Mouse (Mus musculus) megakaryocyte, embryonic 14.5 days (primary cell): ENCODE measurements around the gene Cd160. TPM values are rescaled to one million over a fixed set of nuclear protein-coding genes. Genes with fewer than 3 reads are reported as not detected.

Source experiments
- H3K27me3 ChIP-seq: replicated peaks from 2 replicates; pipeline ENCODE3; 2012; ENCODE audit warnings: inconsistent platforms
- H3K36me3 ChIP-seq: replicated peaks from 2 replicates; pipeline ENCODE3; 2012; ENCODE audit warnings: low read length, inconsistent platforms, mixed read lengths
- H3K4me1 ChIP-seq: 2 replicates; pipeline ENCODE4 v1.6.1; 2012; ENCODE audit warnings: inconsistent platforms
- H3K4me3 ChIP-seq: replicated peaks from 2 replicates; pipeline ENCODE3; 2012; ENCODE audit warnings: moderate library complexity, mild to moderate bottlenecking, inconsistent platforms
- H3K9me3 ChIP-seq: 2 replicates; pipeline ENCODE4 v1.6.1; 2012; ENCODE audit warnings: inconsistent platforms
- FLI1 ChIP-seq: IDR thresholded peaks from 2 replicates; pipeline ENCODE4 v1.6.1; 2012; ENCODE audit warnings: low read length, inconsistent platforms, mixed read lengths
- GATA1 ChIP-seq: IDR thresholded peaks from 3 replicates; pipeline ENCODE4 v1.6.1; 2012; ENCODE audit warnings: mixed read lengths, low read length, inconsistent platforms, borderline replicate concordance
- polyA plus RNA-seq: library from polyadenylated mRNA; stranded (reverse); fragments of >175 nt; gene quantifications from 2 replicates; pipeline ENCODE4 v1.2.3, GENCODE M21; 2012; ENCODE audit warnings: low replicate concordance; ENCODE audit not compliant: insufficient read depth

Gene Cd160
- polyA plus RNA-seq, 1 experiment: not detected

DNA sequence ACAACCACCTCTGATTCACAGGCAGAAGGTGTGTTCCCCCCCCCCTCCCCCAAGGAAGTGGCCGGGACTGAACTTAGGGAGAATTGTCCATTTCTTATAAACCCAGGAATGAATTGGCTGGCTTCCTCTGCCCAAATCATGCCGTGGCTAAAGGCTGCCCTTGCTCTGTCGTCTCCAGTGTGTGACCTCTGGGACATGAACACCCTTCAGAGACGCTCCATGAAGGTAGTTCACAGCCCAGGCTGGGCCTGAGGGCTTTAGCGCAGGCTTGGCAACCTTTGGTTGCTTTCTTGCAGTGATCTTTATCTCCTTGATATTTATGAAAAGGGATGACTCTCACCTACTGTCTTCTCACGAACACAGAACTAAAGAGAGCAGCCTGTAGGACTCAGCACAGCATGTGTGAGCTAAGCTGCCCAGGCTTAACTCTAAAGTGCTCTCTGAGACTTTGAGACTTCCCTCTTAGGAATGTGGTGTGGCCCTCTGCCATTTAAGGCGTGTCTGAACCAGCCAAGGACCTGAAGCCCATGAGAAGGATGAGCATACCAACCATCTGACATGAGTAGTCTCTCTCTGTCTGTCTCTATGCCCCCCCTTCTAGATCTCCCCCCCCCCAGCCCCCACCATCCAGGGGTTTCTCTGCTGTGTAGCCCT, 15.4 kb downstream of the Cd160 start:
- Histone ChIP-seq H3K4me3 (no peak overlapping the region), H3K9me3 (peaks cover 9% of the 10 kb centered on the region), H3K27me3 (peaks cover 15% of the 10 kb centered on the region), H3K4me1 (peaks cover 21% of the 10 kb centered on the region), H3K36me3 (no peaks in the 10 kb centered on the region)
- TF ChIP-seq FLI1 (no peak), GATA1 (no peak)

DNA sequence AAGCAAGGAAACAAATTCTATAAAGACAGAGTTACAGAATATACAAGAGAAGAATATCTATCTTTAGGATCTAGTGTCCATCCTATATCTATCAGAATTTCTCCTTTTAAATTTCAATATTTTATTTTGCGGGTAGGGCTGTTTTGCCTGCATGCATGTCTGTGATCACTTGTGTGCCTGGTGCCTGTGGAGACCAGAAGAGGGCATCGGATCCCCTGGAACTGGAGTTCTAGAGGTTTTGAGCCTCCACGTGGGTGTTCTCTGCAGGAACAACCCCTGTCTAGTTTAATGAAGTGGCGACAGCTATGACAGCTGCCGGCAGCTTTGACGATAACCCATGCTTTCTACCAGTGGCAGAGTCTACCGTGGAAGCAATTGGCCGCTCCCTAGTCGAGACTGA, 16.0 kb downstream of the Cd160 start:
- H3K4me3 ChIP-seq: peak overlapping the region; percentile 89
- H3K36me3 ChIP-seq: no peaks in the 10 kb centered on the region
- H3K4me1 ChIP-seq: peaks cover 21% of the 10 kb centered on the region
- H3K27me3 ChIP-seq: peaks cover 15% of the 10 kb centered on the region
- TF ChIP-seq GATA1 (no peak), FLI1 (no peak)
- peaks cover 9% of the 10 kb centered on the region for H3K9me3 ChIP-seq

DNA sequence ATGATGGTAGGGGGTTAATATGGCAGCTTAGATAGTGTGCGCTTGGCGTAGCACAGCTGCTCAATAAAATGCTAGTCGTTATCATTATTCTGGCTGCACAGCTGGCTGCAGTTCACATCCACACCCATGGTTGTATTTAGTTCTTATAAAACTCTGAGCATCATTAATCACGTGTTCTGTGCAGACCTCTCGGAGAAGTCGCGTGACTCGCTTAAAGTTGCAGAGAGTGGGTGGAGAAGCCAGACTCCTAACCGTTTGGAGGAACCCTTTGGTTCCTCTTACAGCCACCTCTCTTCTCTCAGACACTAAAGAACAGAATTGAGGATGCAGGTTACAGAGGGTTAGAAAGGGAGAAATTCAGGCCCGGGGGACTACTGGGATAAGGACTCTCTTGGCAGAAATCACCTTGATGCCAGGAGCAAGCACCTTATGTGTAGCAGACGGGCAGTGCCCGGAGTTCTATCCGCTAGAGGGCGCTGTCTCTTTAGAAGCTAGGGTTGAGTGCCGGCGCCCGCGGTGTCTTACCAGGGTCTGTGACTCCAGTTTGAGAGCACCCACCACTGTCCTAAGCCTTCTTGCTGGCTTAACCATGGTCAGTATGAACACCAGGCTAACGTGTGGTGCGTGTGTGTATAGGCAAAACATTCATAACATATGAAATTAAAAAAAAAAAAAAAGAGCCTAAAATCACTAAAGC, 16.6 kb downstream of the Cd160 start:
- Histone ChIP-seq H3K36me3 (no peaks in the 10 kb centered on the region), H3K9me3 (peaks cover 6% of the 10 kb centered on the region), H3K27me3 (peaks cover 12% of the 10 kb centered on the region), H3K4me3 (peak overlapping the region; percentile 89), H3K4me1 (peaks cover 21% of the 10 kb centered on the region)
- no peak for TF ChIP-seq FLI1
- no peak for TF ChIP-seq GATA1

DNA sequence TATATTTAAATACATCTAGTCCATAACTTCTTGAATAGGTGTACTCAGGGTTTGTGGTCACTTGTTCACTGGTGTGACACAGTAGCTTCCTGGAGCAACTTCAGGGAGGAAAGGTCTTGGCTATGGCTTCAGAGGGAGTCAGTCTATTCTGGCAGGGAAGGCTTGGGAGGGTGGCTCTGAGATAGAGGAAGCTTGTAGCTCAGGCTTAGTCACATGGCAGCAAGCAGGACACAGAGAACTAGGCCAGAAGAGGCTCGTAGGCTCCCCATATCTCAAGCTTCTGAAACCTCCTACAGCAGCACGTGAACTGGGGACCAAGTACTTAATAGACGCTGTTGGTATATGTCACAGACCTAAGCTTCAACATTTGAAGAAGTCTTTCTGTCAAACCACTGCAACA, 17.9 kb downstream of the Cd160 start:
- Histone ChIP-seq H3K4me3 (no peak overlapping the region), H3K9me3 (peaks cover 3% of the 10 kb centered on the region; the same call in 1 of the 2 replicates), H3K4me1 (peaks cover 21% of the 10 kb centered on the region), H3K27me3 (peaks cover 7% of the 10 kb centered on the region), H3K36me3 (peaks cover 4% of the 10 kb centered on the region)
- no peak for TF ChIP-seq FLI1
- TF ChIP-seq GATA1: no peak

DNA sequence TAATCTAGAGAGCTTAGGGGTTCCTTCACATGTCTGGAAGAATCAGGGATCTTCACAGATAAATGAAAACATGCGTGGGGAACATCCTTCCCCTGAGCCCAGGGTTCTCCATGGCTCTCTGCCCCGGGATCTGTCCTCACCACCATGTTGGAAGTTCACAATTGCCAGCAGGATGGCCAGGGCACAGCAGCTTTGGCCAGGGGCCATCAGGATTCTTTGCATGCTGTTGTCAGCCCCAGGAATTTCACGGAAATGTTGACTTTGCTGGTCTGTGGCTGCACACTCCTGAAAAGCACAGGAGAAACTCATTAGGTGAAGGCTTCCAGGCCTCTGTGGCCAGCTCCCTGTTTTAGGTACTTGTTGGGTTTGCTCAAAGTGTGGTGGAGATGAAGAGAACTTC, 20.5 kb downstream of the Cd160 start:
- Histone ChIP-seq H3K36me3 (peaks cover 16% of the 10 kb centered on the region), H3K4me3 (no peak overlapping the region), H3K4me1 (peaks cover 13% of the 10 kb centered on the region), H3K27me3 (peaks cover 5% of the 10 kb centered on the region), H3K9me3 (peaks cover 3% of the 10 kb centered on the region; the same call in 1 of the 2 replicates)
- TF ChIP-seq GATA1: no peak
- TF ChIP-seq FLI1: no peak

DNA sequence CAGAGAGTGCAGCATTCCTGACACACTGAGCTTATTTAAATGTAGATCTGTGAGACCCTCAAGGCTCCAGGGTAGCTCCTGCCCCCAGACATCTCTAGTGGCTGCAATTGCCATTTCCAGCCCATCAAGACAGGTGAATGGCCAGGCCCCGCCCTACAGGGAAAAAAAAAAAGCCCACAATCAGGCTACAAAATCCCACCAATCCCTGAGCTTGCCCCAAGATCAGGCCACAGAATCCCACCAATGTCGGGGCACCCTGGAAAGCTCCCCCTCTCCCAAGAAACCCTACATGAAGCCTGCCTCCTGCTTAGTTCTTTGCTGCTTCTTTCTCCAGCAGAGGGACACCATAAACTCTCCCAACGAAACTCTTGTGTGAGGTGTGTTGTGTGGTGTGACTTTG, 21.0 kb downstream of the Cd160 start:
- Histone ChIP-seq H3K4me3 (no peak overlapping the region), H3K36me3 (peaks cover 16% of the 10 kb centered on the region), H3K4me1 (peaks cover 8% of the 10 kb centered on the region), H3K9me3 (peaks cover 3% of the 10 kb centered on the region; the same call in 1 of the 2 replicates), H3K27me3 (no peaks in the 10 kb centered on the region)
- TF ChIP-seq GATA1: no peak
- no peak for TF ChIP-seq FLI1

DNA sequence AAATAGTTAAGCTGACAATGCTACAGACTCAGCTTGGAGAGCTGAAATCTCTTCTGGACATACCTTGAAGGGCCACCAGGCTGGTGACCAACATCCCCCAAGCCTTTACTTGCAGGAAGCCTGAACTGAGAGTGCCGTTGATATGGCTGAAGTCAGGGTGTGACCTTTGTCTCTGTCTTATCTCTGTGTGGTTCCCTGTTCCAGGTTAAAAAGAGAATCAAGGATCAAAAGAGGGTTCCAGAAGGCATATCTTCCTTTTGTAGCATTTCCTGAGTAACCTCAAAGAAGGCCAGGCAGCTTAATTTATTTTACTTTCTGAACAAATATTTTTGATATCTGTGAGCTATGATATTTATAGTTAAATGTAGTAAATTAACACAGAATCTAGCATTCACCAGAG, 26.9 kb downstream of the Cd160 start:
- no peaks in the 10 kb centered on the region for H3K27me3 ChIP-seq
- no peak overlapping the region for H3K4me3 ChIP-seq
- peaks cover 2% of the 10 kb centered on the region; the same call in 1 of the 2 replicates for H3K9me3 ChIP-seq
- peaks cover 29% of the 10 kb centered on the region for H3K4me1 ChIP-seq
- peaks cover 28% of the 10 kb centered on the region for H3K36me3 ChIP-seq
- TF ChIP-seq FLI1 (no peak), GATA1 (no peak)

DNA sequence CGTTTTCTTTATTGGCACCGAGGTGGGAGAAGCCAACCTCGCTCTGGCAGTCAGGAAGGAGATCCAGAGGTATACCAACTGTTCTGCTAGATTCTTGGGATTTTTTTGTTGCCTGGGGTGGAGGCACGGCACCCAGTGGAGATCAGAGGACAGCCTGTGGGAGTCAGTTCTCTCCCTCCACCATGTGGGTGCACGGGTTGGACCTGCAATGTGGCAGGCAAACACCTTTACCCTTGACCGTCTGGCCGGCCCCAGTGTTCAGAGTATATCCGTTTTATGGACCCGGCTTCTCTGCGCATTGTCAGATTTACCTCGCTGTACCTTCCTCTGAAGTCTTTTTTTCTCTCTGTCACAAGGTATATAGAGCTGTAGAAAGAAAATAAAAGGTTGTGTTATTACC, 28.9 kb downstream of the Cd160 start:
- no peaks in the 10 kb centered on the region for H3K27me3 ChIP-seq
- no peaks in the 10 kb centered on the region for H3K9me3 ChIP-seq
- peaks cover 24% of the 10 kb centered on the region for H3K36me3 ChIP-seq
- TF ChIP-seq FLI1 (no peak), GATA1 (no peak)
- no peak overlapping the region for H3K4me3 ChIP-seq
- H3K4me1 ChIP-seq: peaks cover 31% of the 10 kb centered on the region

DNA sequence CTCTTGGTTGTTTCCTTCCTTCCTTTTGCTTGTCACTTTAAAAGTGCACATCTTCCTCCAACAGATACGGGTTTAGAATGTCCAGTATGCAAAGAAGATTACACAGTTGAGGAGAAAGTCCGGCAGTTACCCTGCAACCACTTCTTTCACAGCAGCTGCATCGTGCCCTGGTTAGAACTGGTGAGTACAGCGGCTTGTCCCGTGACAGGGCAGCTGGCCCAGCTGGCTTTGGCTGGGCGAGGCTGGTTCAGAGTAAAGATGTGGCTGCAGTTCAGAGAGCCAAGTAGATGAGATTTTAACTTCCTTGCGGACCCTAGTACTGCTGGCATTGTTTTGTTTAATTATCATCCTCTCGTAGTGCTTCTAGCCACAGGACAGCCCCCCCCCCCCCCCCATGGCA, 40.6 kb downstream of the Cd160 start:
- no peaks in the 10 kb centered on the region for H3K27me3 ChIP-seq
- TF ChIP-seq FLI1 (no peak), GATA1 (no peak)
- peaks cover 23% of the 10 kb centered on the region for H3K4me1 ChIP-seq
- peaks cover 97% of the 10 kb centered on the region for H3K36me3 ChIP-seq
- no peaks in the 10 kb centered on the region for H3K9me3 ChIP-seq
- H3K4me3 ChIP-seq: no peak overlapping the region

DNA sequence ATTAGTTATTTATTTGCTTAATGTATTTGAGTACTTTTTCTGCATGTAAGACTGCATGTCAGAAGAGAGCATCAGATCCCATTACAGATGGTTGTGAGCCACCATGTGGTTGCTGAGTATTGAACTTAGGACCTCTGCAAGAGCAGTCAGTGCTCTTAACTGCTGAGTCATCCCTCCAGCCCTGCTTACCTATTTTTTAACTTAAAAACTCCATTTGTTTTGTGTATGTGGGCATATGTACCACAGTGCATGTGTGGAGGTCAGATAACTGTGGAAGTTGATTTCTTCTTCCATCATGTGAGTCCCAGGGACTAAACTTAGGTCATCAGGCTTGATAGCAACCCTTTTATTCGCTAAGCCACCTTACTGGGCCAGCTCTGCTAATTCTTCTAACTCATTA, 41.4 kb downstream of the Cd160 start:
- Histone ChIP-seq H3K4me1 (peaks cover 23% of the 10 kb centered on the region), H3K4me3 (no peak overlapping the region), H3K36me3 (peaks cover 94% of the 10 kb centered on the region), H3K27me3 (no peaks in the 10 kb centered on the region), H3K9me3 (no peaks in the 10 kb centered on the region)
- no peak for TF ChIP-seq GATA1
- no peak for TF ChIP-seq FLI1

DNA sequence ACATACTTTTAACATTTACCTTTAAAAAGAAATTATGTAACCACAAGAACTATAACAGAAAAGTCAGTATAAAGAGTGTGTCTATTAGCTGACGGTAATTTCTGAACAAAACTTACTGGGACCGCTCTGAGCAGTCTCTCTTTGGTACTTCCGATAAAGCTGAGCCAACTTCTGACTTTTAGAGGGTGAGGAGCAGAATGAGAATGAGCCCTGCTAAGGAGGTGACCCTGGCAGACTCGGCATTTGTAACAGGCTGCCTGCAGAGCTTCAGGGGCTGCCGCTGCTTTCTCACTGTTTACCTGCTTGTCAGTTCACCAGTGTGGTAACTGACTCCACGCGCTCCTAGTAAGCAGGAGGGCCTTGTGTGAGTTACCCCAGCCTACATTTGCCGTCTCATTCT, 46.9 kb downstream of the Cd160 start:
- TF ChIP-seq GATA1 (no peak), FLI1 (no peak)
- Histone ChIP-seq H3K36me3 (peaks cover 79% of the 10 kb centered on the region), H3K4me3 (no peak overlapping the region), H3K9me3 (no peaks in the 10 kb centered on the region), H3K27me3 (no peaks in the 10 kb centered on the region), H3K4me1 (peaks cover 26% of the 10 kb centered on the region)
